Mouse (Mus musculus) left cerebral cortex, postnatal 36 days (tissue): ENCODE measurements at regions not wholly inside any gene's neighbourhood (a gene's known extent, or its start where the extent isn't known, plus 50 kb on each side); places are given as distances from the start of the nearest gene placed in this dataset.
"Not testable (repeated sequence)": the region's sequence is repeated elsewhere in the genome, so short reads cannot be mapped to it uniquely, and the experiment has no call there.

Experiments
- DNase-seq, 2 experiments: peaks; one replicate each; pipeline ENCODE4 v3.0.0; 2021 to 2022; ENCODE audit warnings: low spot score in 2 of 2, mixed read lengths in 1 of 2
- intact Hi-C: fragments of 180-260 bp; cut with DNase I; formaldehyde crosslinking; loops from one replicate; pipeline ENCODE4 v1.15.1; 2025

GRCm38 (mm10) chr5:148820476-148820875, 108.6 kb downstream of the Katnal1 start:
- intact Hi-C loops: no loop called here
- DNase-seq: no peak

DNA sequence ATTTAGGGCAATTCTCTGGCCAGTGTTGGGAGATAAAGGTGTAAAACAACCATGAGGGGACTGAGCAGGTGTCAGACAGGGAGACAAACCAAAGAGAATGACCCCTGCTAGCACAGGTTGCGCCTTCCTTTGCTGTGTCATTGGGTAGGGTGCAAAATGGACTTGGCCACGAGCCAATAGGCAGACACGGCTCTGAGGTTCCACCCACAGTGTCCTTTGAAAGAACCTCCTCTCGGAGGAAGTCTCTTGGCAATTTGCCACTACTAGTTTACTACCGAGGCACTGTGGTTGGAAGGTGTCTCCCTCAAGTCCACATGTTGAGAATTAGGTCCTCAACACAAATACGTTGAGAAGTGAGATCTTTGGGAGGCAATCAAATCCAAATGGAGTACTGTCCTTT, 109.7 kb downstream of the Katnal1 start:
- intact Hi-C loops: no loop called here
- DNase-seq: no peak

DNA sequence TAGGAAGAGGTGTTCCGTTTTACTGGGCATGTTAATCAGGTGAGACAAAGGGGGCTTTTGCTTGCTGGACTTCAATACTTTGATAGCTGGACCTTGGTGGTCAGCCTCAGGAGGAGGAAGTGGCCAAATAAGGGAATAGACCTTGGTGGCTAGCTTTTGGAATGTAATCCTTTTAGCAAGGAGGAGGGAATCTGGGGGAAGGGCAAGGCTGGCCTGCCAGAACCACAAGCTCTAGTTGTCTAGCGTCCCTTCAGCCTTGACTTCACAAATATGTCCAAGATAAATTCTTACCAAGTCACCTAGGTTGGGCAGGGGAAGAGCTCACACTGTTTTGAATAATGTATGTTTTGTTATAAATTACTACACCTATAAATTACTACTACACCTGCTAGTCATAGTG, 110.4 kb downstream of the Katnal1 start:
- DNase-seq: no peak
- intact Hi-C loops: no loop called here

GRCm38 (mm10) chr5:148812840-148813239, 116.3 kb downstream of the Katnal1 start:
- intact Hi-C loops: loop anchor here (5.0 kb wide), 1 partner anchor 709 kb away; no protein-coding TSS in a partner anchor
- no peak for DNase-seq

- peak; percentile 25 to 51 for DNase-seq
- intact Hi-C loops: loop anchor here (5.0 kb wide), 1 partner anchor 710 kb away; no protein-coding TSS in a partner anchor
These were observed 117.1 kb downstream of the Katnal1 start for GRCm38 (mm10) chr5:148812016-148812415.

- intact Hi-C loops: loop anchor here (5.0 kb wide), 2 partner anchors 243 to 528 kb away; no protein-coding TSS in a partner anchor
- no peak for DNase-seq
These were observed 119.6 kb downstream of the Katnal1 start for GRCm38 (mm10) chr5:148809485-148809884.

- no peak for DNase-seq
- intact Hi-C loops: loop anchor here (5.0 kb wide), 2 partner anchors 243 to 528 kb away; no protein-coding TSS in a partner anchor
These were observed 120.1 kb downstream of the Katnal1 start for GRCm38 (mm10) chr5:148809055-148809454.

DNA sequence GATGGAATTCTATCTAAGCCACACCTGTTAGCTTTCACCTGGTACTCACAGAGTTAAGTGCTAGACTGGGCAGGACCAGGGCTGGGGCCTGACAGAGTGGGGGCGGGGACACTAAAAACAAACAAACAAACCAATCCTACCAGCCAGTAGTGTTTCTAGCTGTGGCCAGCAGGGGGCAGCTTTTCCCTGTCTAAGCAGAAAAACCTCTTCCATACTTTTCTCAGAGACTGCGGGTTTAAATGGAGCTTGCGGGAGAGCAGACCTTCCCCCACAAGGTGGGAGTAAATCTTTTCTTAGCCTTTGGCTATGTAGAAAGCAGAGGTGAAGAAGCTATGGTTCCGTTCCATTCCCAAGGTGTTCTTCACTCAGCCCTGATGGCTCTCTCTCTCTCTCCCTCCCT, 120.7 kb downstream of the Katnal1 start:
- intact Hi-C loops: loop anchor here (5.0 kb wide), 2 partner anchors 244 to 529 kb away; no protein-coding TSS in a partner anchor
- peak; percentile 36 to 55 for DNase-seq

DNA sequence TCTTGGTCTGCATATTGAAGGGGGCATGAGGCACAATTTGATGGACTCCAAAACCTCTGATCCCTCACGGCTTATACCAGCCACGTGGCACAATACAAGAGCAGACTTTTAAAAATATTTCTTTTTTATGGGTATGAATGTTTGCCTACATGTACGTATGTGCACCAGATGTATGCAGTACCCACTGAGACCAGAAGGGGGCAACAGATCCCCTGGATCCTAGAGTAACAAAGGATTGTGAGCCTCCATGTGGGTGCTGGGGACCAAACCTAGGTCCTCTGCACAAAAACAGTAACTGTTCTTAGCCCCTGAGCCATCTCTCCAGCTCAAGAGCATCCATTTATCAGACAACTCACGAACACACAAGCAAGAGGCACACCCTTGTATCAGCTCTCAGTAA, 121.5 kb downstream of the Katnal1 start:
- intact Hi-C loops: loop anchor here (5.0 kb wide), 2 partner anchors 245 to 530 kb away; no protein-coding TSS in a partner anchor
- no peak for DNase-seq

DNA sequence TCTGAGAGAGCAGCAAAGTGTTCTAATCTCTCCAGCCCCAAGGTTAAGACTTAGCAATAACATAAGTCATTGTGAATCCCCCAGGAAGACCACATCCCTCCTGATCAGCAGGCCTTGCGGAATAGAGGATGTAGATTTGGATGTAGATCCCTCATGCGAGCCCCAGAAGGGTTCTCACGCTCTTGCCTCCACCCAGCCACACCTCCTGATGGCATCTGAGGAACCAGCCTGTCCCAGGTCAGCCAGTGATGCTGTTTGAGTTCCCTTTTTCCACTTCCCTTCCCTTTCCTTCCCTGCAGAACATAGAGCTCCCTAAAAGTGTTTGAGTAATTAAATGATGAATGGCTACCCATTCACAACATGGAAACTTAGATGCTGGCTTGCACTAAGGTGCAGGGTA, 124.1 kb downstream of the Katnal1 start:
- intact Hi-C loops: loop anchor here (5.0 kb wide), 2 partner anchors 247 to 532 kb away; no protein-coding TSS in a partner anchor

DNA sequence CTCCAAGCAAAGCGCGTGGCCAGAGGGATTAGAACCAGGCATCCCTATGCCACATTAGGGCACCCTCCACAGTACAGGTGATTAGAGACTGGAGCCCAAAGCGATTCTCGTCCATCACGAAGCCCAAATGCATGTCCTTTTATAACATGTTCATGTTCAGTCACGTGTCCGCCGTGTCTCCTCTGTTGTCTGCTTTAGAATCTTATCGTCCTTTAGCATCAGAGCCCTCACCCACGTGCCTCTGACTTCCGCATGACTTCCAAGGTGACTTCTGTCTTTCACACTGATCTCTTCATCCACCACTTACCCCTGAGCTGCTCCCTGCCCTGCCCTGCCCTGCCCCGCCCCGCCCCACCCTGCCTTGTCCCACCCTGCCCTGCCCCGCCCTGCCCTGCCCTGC, 125.3 kb downstream of the Katnal1 start:
- intact Hi-C loops: no loop called here
- no peak for DNase-seq

More for the DNA sequence above, 124.1 kb downstream of the Katnal1 start:
- no peak for DNase-seq

DNA sequence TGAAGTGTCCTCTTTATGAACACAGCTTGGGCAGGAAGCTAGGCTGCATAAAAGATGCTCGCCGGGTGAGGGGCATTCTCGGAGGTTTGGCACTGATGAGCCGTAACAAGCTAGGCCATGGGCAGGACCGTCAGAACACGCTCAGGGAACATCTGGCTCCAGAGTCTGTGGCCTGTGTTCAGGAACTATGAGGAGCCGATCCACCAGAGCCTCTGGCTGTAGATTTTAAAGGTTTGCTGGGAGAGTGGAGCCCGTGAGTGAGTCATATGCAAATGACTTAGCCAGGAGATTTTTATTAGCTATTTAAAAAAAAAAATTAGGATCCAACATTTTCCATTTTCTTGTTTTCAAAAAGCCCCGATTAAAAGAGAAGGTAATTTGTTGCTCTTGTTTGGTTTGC, 126.4 kb downstream of the Katnal1 start:
- intact Hi-C loops: no loop called here
- DNase-seq: no peak

DNA sequence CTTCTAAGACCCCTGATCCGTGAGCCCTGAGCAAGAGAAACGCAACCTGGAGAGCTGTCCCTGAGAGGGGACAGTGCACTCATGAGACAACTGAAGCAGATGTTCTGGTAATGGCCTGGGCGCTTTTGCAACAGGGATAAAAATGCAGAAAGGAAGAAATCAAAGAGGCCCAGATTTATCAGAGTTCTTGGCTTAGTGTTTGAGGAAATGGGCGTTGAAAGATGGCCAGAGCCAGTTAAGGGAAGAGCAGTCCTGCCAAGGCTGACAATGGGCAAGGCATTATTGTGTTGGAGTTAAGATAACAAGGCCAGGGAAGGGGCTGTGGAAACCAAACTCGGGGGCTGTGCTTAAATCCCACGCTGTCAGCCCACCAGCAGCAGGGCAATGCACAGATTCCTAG, 130.6 kb downstream of the Katnal1 start:
- no peak for DNase-seq
- intact Hi-C loops: no loop called here

GRCm38 (mm10) chr5:148796072-148796471, 133.0 kb downstream of the Katnal1 start:
- no peak for DNase-seq
- intact Hi-C loops: no loop called here

DNA sequence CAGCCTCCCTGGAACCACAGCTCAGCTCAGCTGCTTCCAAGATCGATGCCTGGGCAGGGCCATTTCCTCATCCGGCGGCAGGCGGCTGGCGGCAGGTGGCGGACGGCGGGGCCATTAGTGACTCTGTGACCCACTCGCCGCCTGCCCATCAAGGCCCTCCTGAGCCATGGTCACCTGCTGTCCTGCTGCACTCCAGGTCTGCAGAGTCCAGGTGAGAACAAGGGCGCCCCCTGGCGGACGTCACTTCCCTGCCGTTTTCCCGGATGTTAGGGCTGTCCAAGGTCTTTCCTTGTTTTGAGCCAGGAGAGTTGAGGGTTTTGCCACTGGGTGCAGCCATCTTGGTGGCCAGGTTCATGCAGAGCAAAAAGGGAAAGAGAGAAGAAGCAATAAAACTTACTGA, 134.7 kb downstream of the Katnal1 start:
- intact Hi-C loops: loop anchor here (5.0 kb wide), 2 partner anchors 87 to 342 kb away; no protein-coding TSS in a partner anchor
- peak; percentile 27 to 44 for DNase-seq

DNA sequence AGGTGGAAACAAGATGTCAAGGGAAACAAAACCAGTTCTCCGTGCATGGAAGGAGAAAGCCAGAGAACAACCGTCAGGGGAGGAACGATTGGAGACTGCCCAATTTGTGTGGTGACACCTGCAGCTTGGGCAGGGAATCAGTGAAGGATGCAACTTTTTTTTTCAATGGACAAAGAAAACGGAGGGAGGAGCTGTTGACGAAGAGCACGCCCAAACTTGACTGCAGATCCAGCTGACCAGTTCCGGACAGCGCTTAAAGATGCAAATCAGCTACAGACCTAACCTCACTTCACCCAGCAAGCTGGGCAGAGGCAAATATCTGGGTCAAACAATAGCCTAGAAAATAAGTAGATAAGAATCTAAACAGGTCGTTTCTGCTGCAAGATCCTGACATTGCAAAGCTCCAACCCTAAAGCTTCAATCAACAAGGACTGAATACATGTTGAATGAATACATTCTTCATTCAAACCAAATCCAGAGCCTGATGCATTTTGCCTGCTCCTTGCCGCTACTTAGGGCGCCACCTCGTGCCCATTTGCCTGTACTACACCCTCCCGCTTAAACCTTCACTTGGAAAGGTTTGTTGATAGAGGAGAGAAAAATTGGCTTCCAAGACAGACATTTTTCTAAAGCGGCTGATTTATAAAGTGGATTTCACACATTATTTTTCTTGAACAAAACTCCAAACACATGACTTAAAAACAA, 136.2 kb downstream of the Katnal1 start:
- intact Hi-C loops: loop anchor here (1.0 to 5.0 kb wide), 4 partner anchors 86 to 460 kb away; no protein-coding TSS in a partner anchor
- DNase-seq: peak; percentile 75 to 84

DNA sequence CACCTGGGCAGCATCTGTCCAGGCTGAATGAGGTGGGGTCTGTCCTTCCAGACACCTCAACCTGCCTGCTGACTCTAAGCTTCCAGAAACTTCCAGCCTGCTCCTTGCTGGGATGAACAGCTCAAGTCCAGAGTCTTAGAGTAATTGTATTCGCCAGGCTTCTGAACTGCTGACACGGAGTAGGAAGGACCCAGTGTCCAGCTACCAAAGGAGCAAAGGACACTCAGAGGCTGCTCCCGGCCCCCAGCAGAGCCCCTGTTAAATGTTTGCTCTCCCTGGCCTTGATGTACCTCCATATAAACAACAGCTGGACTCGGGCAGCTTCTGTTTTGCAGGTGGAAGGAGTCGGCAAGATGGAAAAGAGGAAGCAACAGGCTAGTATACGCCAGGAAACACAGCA, 137.5 kb downstream of the Katnal1 start:
- DNase-seq: no peak
- intact Hi-C loops: loop anchor here (2.0 to 5.0 kb wide), 3 partner anchors 84 to 459 kb away; no protein-coding TSS in a partner anchor

GRCm38 (mm10) chr5:148790343-148790742, 138.8 kb downstream of the Katnal1 start:
- intact Hi-C loops: loop anchor here (5.0 kb wide), 2 partner anchors 83 to 338 kb away; no protein-coding TSS in a partner anchor
- not testable (repeated sequence) for DNase-seq

DNA sequence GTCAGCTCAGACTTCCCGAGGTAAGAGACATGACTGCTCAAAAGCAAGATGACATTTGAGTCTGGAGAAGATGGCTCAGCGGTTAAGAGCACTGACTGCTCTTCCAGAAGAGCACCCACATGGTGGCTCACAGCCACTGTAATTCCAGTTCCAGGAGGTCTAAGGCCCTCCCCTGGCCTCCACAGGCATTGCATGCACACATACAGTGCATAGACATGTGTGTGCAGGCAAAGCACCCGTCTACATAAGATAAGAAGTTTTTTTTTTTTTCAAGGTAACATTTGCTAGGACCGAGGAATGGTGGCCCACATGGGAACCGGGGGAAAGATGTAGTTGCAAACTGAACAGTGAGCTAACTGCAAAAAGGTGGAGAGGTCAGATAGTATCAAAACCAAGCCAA, 139.3 kb downstream of the Katnal1 start:
- no peak for DNase-seq
- intact Hi-C loops: loop anchor here (5.0 kb wide), 2 partner anchors 83 to 338 kb away; no protein-coding TSS in a partner anchor

GRCm38 (mm10) chr5:148789147-148789566, 140.0 kb downstream of the Katnal1 start:
- intact Hi-C loops: no loop called here
- DNase-seq: no peak

DNA sequence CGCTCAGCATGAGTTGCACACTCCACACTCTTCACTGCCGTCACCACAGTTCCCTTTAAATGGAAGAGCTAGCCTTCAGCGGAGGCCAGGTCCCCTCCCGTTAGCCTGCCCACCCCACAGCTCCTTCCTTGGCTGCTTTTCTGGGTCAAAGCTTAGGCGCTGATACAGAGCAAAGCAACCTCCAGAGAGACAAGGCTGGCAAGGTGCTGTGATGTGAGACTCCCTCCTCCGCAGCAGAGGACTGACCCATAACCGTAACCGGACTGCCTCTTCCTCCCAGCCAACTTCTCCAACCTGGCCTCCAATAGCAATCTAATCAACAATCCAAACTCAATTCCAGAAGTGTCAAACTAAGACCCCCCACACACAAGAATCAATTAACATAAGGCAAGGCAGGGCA, 140.4 kb downstream of the Katnal1 start:
- intact Hi-C loops: no loop called here

More for the DNA sequence above, 140.4 kb downstream of the Katnal1 start:
- DNase-seq: no peak
